Mouse (Mus musculus) hindbrain, embryonic 12.5 days (tissue): ENCODE measurements around the gene Tcp11l1. TPM values are rescaled to one million over a fixed set of nuclear protein-coding genes. Genes with fewer than 3 reads are reported as not detected.

Source experiments
- ATAC-seq: fragments of 200-750 bp; cut with Nextera tagmentation; 2 replicates; pipeline ENCODE4 v1.8.0; 2017; ENCODE audit warnings: moderate TSS enrichment; ENCODE audit not compliant: low FRiP score
- H3K27ac ChIP-seq: fragments of 300-500 bp; sonication (generic); 2 replicates; pipeline ENCODE4 v1.5.1; 2016; ENCODE audit warnings: mild to moderate bottlenecking
- H3K27me3 ChIP-seq: fragments of 300-500 bp; sonication (generic); 2 replicates; pipeline ENCODE4 v1.6.1; 2016; ENCODE audit warnings: mild to moderate bottlenecking
- H3K36me3 ChIP-seq: fragments of 300-500 bp; sonication (generic); 2 replicates; pipeline ENCODE4 v1.6.1; 2016; ENCODE audit warnings: mild to moderate bottlenecking
- H3K4me1 ChIP-seq: fragments of 300-500 bp; sonication (generic); 2 replicates; pipeline ENCODE4 v1.6.1; 2016
- H3K4me2 ChIP-seq: fragments of 300-500 bp; sonication (generic); replicated peaks from 2 replicates; pipeline ENCODE4 v1.6.1; 2016; ENCODE audit warnings: mild to moderate bottlenecking
- H3K4me3 ChIP-seq: fragments of 300-500 bp; sonication (generic); 2 replicates; pipeline ENCODE4 v1.5.1; 2016; ENCODE audit warnings: mild to moderate bottlenecking
- H3K9ac ChIP-seq: fragments of 300-500 bp; sonication (generic); 2 replicates; pipeline ENCODE4 v1.6.1; 2016; ENCODE audit warnings: mild to moderate bottlenecking, moderate library complexity
- H3K9me3 ChIP-seq: fragments of 300-500 bp; sonication (generic); replicated peaks from 2 replicates; pipeline ENCODE4 v1.6.1; 2016; ENCODE audit warnings: mild to moderate bottlenecking
- WGBS: fragments of 180-500 bp; shearing (Covaris S2); methylation state at CpG from one replicate; pipeline ENCODE4 v1.1.7; 2016; 5-methylcytosine and 5-hydroxymethylcytosine counted together
- polyA plus RNA-seq: library from polyadenylated mRNA; unstranded; fragments of >200 nt; fragmentation: Nextera tagmentation; extraction: Ambion mirVana; gene quantifications from 2 replicates; pipeline ENCODE4 v1.2.1, GENCODE M21; 2016

The Tcp11l1 gene
- polyA plus RNA-seq, 1 experiment from 2014 or later = 69.0 TPM

DNA sequence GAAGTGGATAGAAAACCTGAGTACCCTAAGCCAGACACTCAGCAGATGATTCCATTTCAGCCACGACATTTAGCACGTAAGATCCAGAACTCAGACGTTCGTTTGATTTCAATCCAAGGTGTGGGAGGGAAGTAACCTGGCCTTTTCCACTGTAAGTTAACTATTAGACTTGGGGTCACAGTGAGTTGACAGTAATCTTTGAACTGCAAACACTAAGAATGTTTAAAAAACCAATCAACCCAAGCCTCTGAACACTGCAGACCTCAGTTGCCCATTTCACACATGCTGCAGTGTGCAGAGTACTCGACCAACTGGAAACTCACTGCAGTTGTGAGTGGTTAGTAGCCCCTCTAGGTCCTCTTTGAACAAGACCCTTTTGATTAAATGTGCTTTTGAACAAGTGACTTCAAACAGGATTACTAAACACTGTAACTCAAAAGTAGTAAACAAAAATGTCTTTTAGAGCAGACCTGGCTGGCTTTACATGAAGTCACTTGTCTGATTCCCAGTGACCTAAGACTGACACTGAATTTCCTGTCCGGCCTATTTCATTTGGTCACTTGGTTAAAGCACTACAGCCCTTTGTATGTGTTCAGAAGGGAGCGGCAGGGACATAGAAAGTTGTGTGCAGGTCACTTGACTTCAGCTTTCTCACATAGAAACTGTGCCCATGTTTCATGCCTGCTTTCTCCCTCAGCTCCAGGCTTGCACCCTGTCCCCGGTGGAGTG is 48.4 kb downstream of the Tcp11l1 start:
- Histone ChIP-seq H3K9me3 (no peaks in the 10 kb centered on the region), H3K27me3 (no peaks in the 10 kb centered on the region), H3K9ac (no peak overlapping the region), H3K4me2 (no peak overlapping the region), H3K4me1 (no peaks in the 10 kb centered on the region), H3K36me3 (peaks cover 56% of the 10 kb centered on the region), H3K27ac (no peak overlapping the region), H3K4me3 (no peak overlapping the region)
- ATAC-seq = no peak
- WGBS = 93% methylated on average over 8 of the region's 8 CpGs

GRCm38 (mm10) chr2:104658659-104659058 is 53.3 kb downstream of the Tcp11l1 start:
- ATAC-seq = no peak
- WGBS = 88% methylated on average over 1 of the region's 1 CpGs
- H3K36me3 ChIP-seq = peaks cover 59% of the 10 kb centered on the region

GRCm38 (mm10) chr2:104615985-104616711 is 95.8 kb downstream of the Tcp11l1 start:
- Histone ChIP-seq H3K9ac (no peak overlapping the region), H3K27ac (no peak overlapping the region), H3K4me1 (no peaks in the 10 kb centered on the region), H3K4me3 (no peak overlapping the region), H3K9me3 (no peaks in the 10 kb centered on the region), H3K27me3 (no peaks in the 10 kb centered on the region), H3K36me3 (no peaks in the 10 kb centered on the region), H3K4me2 (no peak overlapping the region)
- no peak for ATAC-seq
- WGBS = 93% methylated on average over 4 of the region's 4 CpGs

More at GRCm38 (mm10) chr2:104658659-104659058, 53.3 kb downstream of the Tcp11l1 start:
- H3K4me2 ChIP-seq = no peak overlapping the region
- H3K9ac ChIP-seq = no peak overlapping the region
- H3K4me1 ChIP-seq = no peaks in the 10 kb centered on the region
- H3K9me3 ChIP-seq = no peaks in the 10 kb centered on the region
- H3K4me3 ChIP-seq = no peak overlapping the region
- no peak overlapping the region for H3K27ac ChIP-seq
- no peaks in the 10 kb centered on the region for H3K27me3 ChIP-seq

DNA sequence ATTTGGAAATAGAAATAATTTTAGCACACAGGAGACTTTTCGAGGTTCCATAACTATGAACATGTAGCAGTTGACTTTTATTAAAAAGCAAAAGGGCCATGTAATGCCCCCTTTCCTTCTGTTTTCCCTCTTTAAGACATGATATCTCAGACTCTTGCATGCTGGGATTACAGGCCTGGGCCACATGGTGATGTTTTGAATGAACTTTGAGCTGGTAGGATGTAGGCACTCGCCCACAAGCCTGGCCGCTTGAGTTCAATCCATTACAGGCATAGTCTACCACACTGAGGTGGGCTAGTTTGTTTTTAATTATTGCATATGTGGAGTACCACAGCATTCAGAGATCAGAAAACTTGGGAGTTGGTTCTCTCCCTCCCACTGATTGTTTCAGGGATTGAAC is 97.2 kb downstream of the Tcp11l1 start:
- Histone ChIP-seq H3K27ac (no peak overlapping the region), H3K9ac (no peak overlapping the region), H3K9me3 (no peaks in the 10 kb centered on the region), H3K36me3 (peaks cover 6% of the 10 kb centered on the region; the same call in 1 of the 2 replicates), H3K27me3 (no peaks in the 10 kb centered on the region), H3K4me3 (no peak overlapping the region), H3K4me1 (no peaks in the 10 kb centered on the region), H3K4me2 (no peak overlapping the region)
- WGBS = 96% methylated on average over 3 of the region's 3 CpGs
- ATAC-seq = no peak

Other genes starting within 250 kb of the Tcp11l1 start
- gene Hipk3, start 217.7 kb downstream of the Tcp11l1 start, polyA plus RNA-seq = 13.6 and 16.5 TPM in 2 replicates
- gene Cstf3, start 121.6 kb downstream of the Tcp11l1 start, polyA plus RNA-seq = 105 TPM in 2 replicates
- 0.18 TPM in 1 of 2 replicates, not detected in the other for gene Pin1rt1, start 4.2 kb upstream of the Tcp11l1 start, polyA plus RNA-seq
- gene Depdc7, start 30.7 kb upstream of the Tcp11l1 start, polyA plus RNA-seq = 2.6 and 2.8 TPM in 2 replicates
- gene Qser1, start 104.6 kb upstream of the Tcp11l1 start, polyA plus RNA-seq = 11.0 and 11.1 TPM in 2 replicates
- 1.6 TPM in 2 replicates for gene Prrg4, start 137.7 kb upstream of the Tcp11l1 start, polyA plus RNA-seq
- 7.9 and 9.9 TPM in 2 replicates for gene Ccdc73, start 155.6 kb upstream of the Tcp11l1 start, polyA plus RNA-seq